Mouse (Mus musculus) left cerebral cortex, postnatal 25 days (tissue): ENCODE data around the gene Olfr59. TPM values are rescaled to one million over a fixed set of nuclear protein-coding genes. Genes with fewer than 3 reads are reported as not detected.

Source experiments
- DNase-seq, 2 experiments: peaks; one replicate each; pipeline ENCODE4 v3.0.0; 2022; ENCODE audit warnings: low spot score in 2 of 2, mixed read lengths in 1 of 2
- intact Hi-C: fragments of 180-260 bp; cut with DNase I; formaldehyde crosslinking; loops from one replicate; pipeline ENCODE4 v1.15.1; 2025
- total RNA-seq, 2 experiments: library from RNA; stranded (reverse); gene quantifications; 2 replicates each; pipeline ENCODE4 v1.2.3; 2021

Olfr59 gene
- not detected for total RNA-seq

DNA sequence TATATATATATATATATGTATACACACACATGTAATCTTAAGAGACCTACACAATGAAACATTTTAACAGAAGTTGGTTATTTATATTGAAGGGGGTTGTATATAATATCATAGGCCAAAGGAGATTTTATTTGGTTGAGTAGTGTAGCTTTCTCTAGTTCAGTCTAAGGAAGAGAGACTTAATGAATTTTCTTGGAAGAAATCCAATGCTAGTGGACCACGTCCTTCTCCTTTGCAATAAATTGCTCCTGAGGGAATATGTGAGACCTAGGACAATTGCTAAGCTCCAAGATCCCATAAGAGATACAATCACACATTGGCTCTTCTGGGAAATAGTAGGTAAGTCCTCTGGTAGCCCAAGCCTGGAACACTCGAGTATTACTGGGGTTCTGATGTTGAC is at the start of gene Olfr59:
Gene Olfr59 (plus strand): TSS at position 301 of the 400 bp plus-strand sequence.
- intact Hi-C loops, result no loop called here
- no peak for DNase-seq

DNA sequence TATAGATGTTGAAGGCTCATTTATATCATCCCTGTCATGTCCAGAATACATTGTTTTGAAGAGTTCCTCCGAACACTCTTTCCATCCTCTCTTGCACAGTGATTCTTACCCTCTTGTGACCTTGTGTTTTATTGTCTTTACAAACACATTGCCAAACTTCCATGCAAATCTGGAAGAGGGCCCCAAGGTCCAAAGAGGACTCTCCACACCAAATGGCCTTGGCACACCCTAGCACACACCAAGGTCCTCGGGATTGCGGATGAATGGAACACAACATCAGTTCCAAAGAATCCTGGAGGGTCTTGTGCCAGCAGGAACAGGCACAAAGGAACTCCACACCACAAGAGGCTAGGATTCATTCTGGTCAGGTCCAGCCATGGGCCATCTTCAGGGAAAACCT is 42.3 kb upstream of the Olfr59 start:
- DNase-seq, result no peak
- intact Hi-C loops, result no loop called here

DNA sequence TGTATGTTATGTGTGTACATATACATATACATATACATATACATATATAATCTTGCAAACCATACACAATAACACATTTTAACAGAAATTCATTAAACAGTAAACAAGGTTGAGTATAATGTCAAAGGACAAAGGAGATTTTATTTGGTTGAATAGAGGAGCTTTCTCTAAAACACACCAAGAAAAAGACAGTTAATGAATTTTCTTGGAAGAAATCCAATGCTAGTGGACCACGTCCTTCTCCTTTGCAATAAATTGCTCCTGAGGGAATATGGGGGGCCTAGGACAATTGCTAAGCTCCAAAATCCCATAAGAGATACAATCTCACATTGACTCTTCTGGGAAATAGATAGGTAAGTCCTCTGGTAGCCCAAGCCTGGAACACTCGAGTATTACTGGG is 24.0 kb upstream of the Olfr59 start, which contains the start of gene Olfr406:
Gene Olfr406 (plus strand): TSS at position 301 of the 400 bp plus-strand sequence.
- no peak for DNase-seq
- intact Hi-C loops, result no loop called here

- intact Hi-C loops, result no loop called here
- DNase-seq, result no peak
Observed at GRCm38 (mm10) chr11:74287256-74287655, 3.7 kb downstream of the Olfr59 start.

DNA sequence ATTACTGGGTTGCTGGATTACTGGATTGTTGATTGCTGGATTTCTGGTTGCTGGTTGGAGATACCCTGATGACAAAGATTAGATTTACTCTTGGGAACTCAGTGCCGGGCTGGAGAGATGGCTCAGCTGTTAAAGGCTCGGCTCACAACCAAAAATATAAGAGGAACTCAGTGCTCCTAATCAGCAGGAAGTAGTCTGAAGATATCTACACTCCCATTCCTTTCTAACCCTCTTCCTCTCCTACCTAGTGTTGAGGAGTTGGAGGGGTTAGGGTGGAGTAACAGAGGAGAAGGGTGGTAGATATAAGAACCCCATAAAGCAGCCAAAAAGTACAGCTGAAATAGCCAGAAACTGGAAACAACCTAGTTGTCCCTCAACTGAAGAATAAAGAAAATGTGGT is 42.5 kb downstream of the Olfr59 start:
- intact Hi-C loops, result no loop called here
- DNase-seq, result no peak

DNA sequence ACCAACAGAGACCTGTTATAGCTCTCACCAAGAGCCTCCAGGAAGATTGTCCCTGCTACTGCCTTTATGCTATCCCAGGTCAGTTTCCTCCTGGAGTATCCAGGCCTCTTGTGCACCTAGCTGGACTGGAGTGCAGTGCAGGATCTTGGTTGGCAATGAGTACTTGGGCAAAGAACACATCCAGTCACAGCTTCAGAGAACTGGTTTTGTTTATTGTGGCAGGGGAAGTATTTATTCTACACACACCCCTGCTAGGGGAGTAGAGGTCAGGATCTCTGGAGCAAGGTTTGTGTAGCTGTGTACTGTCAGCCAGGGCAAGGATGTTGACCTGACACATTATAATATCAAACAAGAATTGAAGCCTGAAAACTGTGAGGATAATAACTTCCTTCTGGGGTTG is 45.2 kb downstream of the Olfr59 start:
- no peak for DNase-seq
- intact Hi-C loops, result no loop called here

GRCm38 (mm10) chr11:74337931-74338330 is 54.4 kb downstream of the Olfr59 start, which contains the start of gene Olfr410:
Olfr410 (minus strand) TSS chr11:74338031.
- DNase-seq, result no peak
- intact Hi-C loops, result no loop called here

Other genes starting within 250 kb of the Olfr59 start
- gene Olfr139, start 227.2 kb upstream of the Olfr59 start, total RNA-seq, result not detected
- gene Olfr399, start 227.1 kb upstream of the Olfr59 start, total RNA-seq, result not detected
- gene Zfp616, start 213.8 kb upstream of the Olfr59 start, total RNA-seq, result not detected
- not detected for gene Olfr401, start 170.0 kb upstream of the Olfr59 start, total RNA-seq
- not detected for gene Olfr402, start 130.2 kb upstream of the Olfr59 start, total RNA-seq
- not detected for gene Olfr403, start 97.5 kb upstream of the Olfr59 start, total RNA-seq
- gene Olfr43, start 72.4 kb upstream of the Olfr59 start, total RNA-seq, result not detected
- not detected for gene Olfr406, start 23.9 kb upstream of the Olfr59 start, total RNA-seq
- not detected for gene Olfr410, start 54.3 kb downstream of the Olfr59 start, total RNA-seq
- not detected for gene Olfr411, start 68.9 kb downstream of the Olfr59 start, total RNA-seq
- not detected for gene Olfr412, start 78.3 kb downstream of the Olfr59 start, total RNA-seq